In genomic region chr16:95845323-95845860, GRCm38 (mm10) we compare ENCODE assay signal across 11 mouse cellular contexts.
A peak's percentile ranks its signal among the peaks of the same experiment; 100 is the strongest.
DNase-seq lines count a peak whose midpoint lies in the region; ATAC-seq and TF ChIP-seq lines count a peak whose summit lies in the region.
"Had no signal": no experiment of that assay in that cellular context is flagged by ENCODE, and none has a peak within 500 bp of the region (broad histone marks: within the 10 kb centered on the region; RNA-seq: fewer than 3 reads in every experiment).

No protein-coding gene starts in this region.

- H3K4me1 ChIP-seq in lung, embryonic 15.5 days, result peaks cover 36% of the 10 kb centered on the region
- peaks cover 50% of the 10 kb centered on the region for H3K4me1 ChIP-seq in embryonic facial prominence, embryonic 15.5 days

- no peaks in the 10 kb centered on the region for H3K27me3 ChIP-seq in lung, embryonic 15.5 days
- no peaks in the 10 kb centered on the region for H3K27me3 ChIP-seq in embryonic facial prominence, embryonic 15.5 days
- H3K27me3 ChIP-seq in myocyte (ENCODE audit: control insufficient read depth, insufficient read depth, insufficient read length), result no peaks in the 10 kb centered on the region

- 0 out of 2 replicates have a peak overlapping the region, but pooled peaks have one; percentile 8 for H3K27ac ChIP-seq in lung, embryonic 15.5 days
- peak overlapping the region; percentile 58; the same call in 1 of the 2 replicates for H3K27ac ChIP-seq in embryonic facial prominence, embryonic 15.5 days (replicated peaks)

- no peak overlapping the region for H3ac ChIP-seq in myocyte (ENCODE audit: control insufficient read depth, insufficient read length)

- H3K4me2 ChIP-seq in lung, embryonic 15.5 days, result no peak overlapping the region
- no peak overlapping the region for H3K4me2 ChIP-seq in embryonic facial prominence, embryonic 15.5 days (replicated peaks)
- H3K4me2 ChIP-seq in myocyte (ENCODE audit: low read depth), result peak overlapping the region; percentile 49

- H3K9me3 ChIP-seq in lung, embryonic 15.5 days, result no peaks in the 10 kb centered on the region
- no peaks in the 10 kb centered on the region for H3K9me3 ChIP-seq in embryonic facial prominence, embryonic 15.5 days (replicated peaks)

- ATAC-seq in lung, embryonic 15.5 days (ENCODE audit: borderline replicate concordance, extremely low read depth, low FRiP score, low TSS enrichment), result no peak
- ATAC-seq in embryonic facial prominence, embryonic 15.5 days (ENCODE audit: insufficient number of reproducible peaks, low FRiP score, low TSS enrichment, low read depth), result no peak
- ATAC-seq in activated CD4-positive, CD25-positive, alpha-beta regulatory T cell, adult 4 months, result no peak
- ATAC-seq: midbrain, embryonic 16.5 days had no signal

- WGBS in lung, embryonic 15.5 days, result 61% methylated on average over 10 of the region's 10 CpGs
- 28% methylated on average over 10 of the region's 10 CpGs for WGBS in embryonic facial prominence, embryonic 15.5 days

- H3K79me2 ChIP-seq in myocyte (ENCODE audit: control insufficient read depth, insufficient read depth), result no peaks in the 10 kb centered on the region

- H3K36me3 ChIP-seq in lung, embryonic 15.5 days, result no peaks in the 10 kb centered on the region
- no peaks in the 10 kb centered on the region for H3K36me3 ChIP-seq in embryonic facial prominence, embryonic 15.5 days
- H3K36me3 ChIP-seq in myocyte (ENCODE audit: control insufficient read depth, insufficient read depth), result no peaks in the 10 kb centered on the region

- TF ChIP-seq POLR2A in myocyte (IDR thresholded peaks at IDR 0.05; ENCODE audit: insufficient read length, low read depth), result no peak

- no peak overlapping the region for H3K9ac ChIP-seq in lung, embryonic 15.5 days
- H3K9ac ChIP-seq in embryonic facial prominence, embryonic 15.5 days, result no peak overlapping the region

- H3K4me3 ChIP-seq in lung, embryonic 15.5 days, result no peak overlapping the region
- H3K4me3 ChIP-seq in embryonic facial prominence, embryonic 15.5 days (replicated peaks), result no peak overlapping the region
- no peak overlapping the region for H3K4me3 ChIP-seq in myocyte

- no peak for DNase-seq in lung, postnatal 4 days
- DNase-seq in forelimb bud, embryonic 11.5 days (ENCODE audit: low read depth, low spot score), result peak; percentile 58
- no peak for DNase-seq in urinary bladder, postnatal 25 days (ENCODE audit: low spot score)
- DNase-seq in heart, postnatal 4 days, result no peak
- DNase-seq: spleen, adult 18-20 months; thymus, adult 18-20 months had no signal

TF ChIP-seq in myocyte, 11 proteins besides CTCF, POLR2A, EP300 and RAD21:
- TF ChIP-seq SRF (IDR thresholded peaks at IDR 0.05; ENCODE audit: control insufficient read depth, insufficient read length, low read depth) (no peak), MYOG (IDR thresholded peaks at IDR 0.05; ENCODE audit: control insufficient read depth in 1 of 3, insufficient read depth in 1 of 3, insufficient read length in 2 of 3, low read depth in 2 of 3) (no peak), E2F4 (IDR thresholded peaks at IDR 0.05; ENCODE audit: insufficient read depth) (no peak), TCF3 (IDR thresholded peaks at IDR 0.05; ENCODE audit: insufficient read length, low read depth) (no peak), MAX (IDR thresholded peaks at IDR 0.05; ENCODE audit: low read depth) (no peak), CEBPB (IDR thresholded peaks at IDR 0.05; ENCODE audit: insufficient read depth, poor library complexity, severe bottlenecking) (no peak), REST (IDR thresholded peaks at IDR 0.05; ENCODE audit: insufficient read depth, insufficient read length) (no peak), TCF12 (IDR thresholded peaks at IDR 0.05; ENCODE audit: insufficient read depth, poor library complexity, severe bottlenecking) (no peak), USF1 (IDR thresholded peaks at IDR 0.05; ENCODE audit: low read depth) (no peak), POLR2AphosphoS2 (IDR thresholded peaks at IDR 0.05; ENCODE audit: insufficient read length, low read depth) (no peak)
